Mouse (Mus musculus) kidney, adult 8-10 months (tissue): Measurements from ENCODE around the gene Cmbl.
A peak's percentile ranks its signal among the peaks of the same experiment; 100 is the strongest.

Experiments used
- DNase-seq, 2 experiments: peaks; one replicate each; pipeline ENCODE4 v3.0.0; 2022

Cmbl gene

GRCm38 (mm10) chr15:31565184-31565583 lies at the start of gene Cmbl:
Gene Cmbl (plus strand): TSS chr15:31565389.
- peak in 1 of 2 experiments; percentile 57 for DNase-seq

- DNase-seq = no peak
These were observed 48.0 kb upstream of the Cmbl start for GRCm38 (mm10) chr15:31517186-31517585.

GRCm38 (mm10) chr15:31518371-31518770 lies 46.8 kb upstream of the Cmbl start:
- DNase-seq = no peak

- no peak for DNase-seq
These were observed 46.2 kb upstream of the Cmbl start for GRCm38 (mm10) chr15:31519000-31519399.

- DNase-seq = peak in 1 of 2 experiments; percentile 67
These were observed 38.7 kb upstream of the Cmbl start for GRCm38 (mm10) chr15:31526463-31526862.

GRCm38 (mm10) chr15:31528477-31528876 lies 36.7 kb upstream of the Cmbl start:
- no peak for DNase-seq

GRCm38 (mm10) chr15:31529103-31529502 lies 36.1 kb upstream of the Cmbl start:
- no peak for DNase-seq

- peak; percentile 37 to 45 for DNase-seq
These were observed 35.2 kb upstream of the Cmbl start for GRCm38 (mm10) chr15:31529811-31530658.

GRCm38 (mm10) chr15:31530659-31531445 lies 34.3 kb upstream of the Cmbl start, which contains the start of gene March6:
Gene March6 (minus strand): TSS chr15:31531053.
- peak; percentile 81 to 84 for DNase-seq

GRCm38 (mm10) chr15:31531446-31532330 lies 33.5 kb upstream of the Cmbl start:
- DNase-seq = no peak

- no peak for DNase-seq
These were observed 32.7 kb upstream of the Cmbl start for GRCm38 (mm10) chr15:31532331-31533021.

- DNase-seq = no peak
These were observed 31.7 kb upstream of the Cmbl start for GRCm38 (mm10) chr15:31533529-31533928.

GRCm38 (mm10) chr15:31534421-31535258 lies 30.5 kb upstream of the Cmbl start:
- DNase-seq = no peak

- DNase-seq = no peak
These were observed 29.8 kb upstream of the Cmbl start for GRCm38 (mm10) chr15:31535259-31535855.

- DNase-seq = no peak
These were observed 29.0 kb upstream of the Cmbl start for GRCm38 (mm10) chr15:31536051-31536737.

GRCm38 (mm10) chr15:31537706-31538105 lies 27.5 kb upstream of the Cmbl start:
- no peak for DNase-seq

- DNase-seq = no peak
These were observed 26.8 kb upstream of the Cmbl start for GRCm38 (mm10) chr15:31538346-31538745.

- DNase-seq = no peak
These were observed 25.3 kb upstream of the Cmbl start for GRCm38 (mm10) chr15:31539643-31540512.

- DNase-seq = no peak
These were observed 24.7 kb upstream of the Cmbl start for GRCm38 (mm10) chr15:31540513-31540802.
